Mouse (Mus musculus) hindlimb bud, embryonic 11.5 days (tissue): ENCODE measurements around the gene Lpar3.

Experiments
- DNase-seq: peaks from one replicate; pipeline ENCODE4 v3.0.0-alpha.2; 2012; ENCODE audit warnings: low read depth, low spot score; ENCODE audit errors: extremely low spot score

Lpar3 gene

DNA sequence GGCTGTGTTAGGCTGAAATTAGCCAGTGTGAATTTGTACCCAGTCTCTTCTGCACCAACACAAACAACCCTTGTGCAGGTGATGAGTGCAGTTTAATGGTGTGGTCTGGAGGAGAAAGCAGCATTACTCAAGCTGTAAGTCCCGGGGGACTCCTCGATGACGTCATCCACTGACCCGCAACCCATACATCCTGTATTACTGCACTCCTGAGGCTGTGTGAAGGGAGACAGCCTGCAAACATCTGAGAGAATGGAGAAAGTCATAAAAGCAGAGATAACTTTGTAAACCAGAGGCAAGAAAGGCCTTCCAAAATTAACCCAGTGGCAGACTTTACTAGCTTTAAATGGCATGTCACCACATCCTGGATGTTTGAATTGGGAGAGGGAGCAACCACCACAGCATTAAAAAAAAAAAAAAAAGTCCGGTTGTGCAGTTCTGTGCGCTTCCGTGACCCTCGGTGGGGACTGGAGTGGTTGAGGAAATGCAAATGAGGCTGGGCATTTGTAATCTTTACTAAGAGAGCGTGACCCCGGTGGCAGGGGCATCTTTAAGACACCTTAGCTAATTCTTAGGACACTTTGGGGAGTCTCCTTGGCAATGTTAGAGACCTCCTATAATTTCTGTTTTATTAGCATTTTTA, 36.8 kb downstream of the Lpar3 start:
- no peak for DNase-seq

DNA sequence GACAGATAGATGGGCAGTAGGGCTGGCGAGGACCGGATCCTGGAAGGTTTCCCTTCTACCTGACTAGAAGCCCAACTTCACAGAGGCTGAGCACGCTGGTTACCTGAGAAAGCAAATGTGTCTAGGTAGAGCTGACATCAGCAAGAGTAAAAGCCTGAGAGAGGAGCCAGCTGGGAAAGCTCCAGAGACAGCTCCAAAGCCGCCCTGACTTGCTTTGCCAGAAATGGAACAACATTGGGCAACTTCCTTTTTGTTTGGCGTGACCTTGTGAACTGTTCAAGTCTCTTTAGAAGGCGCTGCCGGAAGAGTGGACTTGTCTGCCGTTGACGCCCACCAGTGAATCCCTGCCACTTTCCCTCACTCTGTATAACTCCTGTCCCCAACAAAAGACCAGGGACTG, 39.4 kb downstream of the Lpar3 start:
- no peak for DNase-seq

DNA sequence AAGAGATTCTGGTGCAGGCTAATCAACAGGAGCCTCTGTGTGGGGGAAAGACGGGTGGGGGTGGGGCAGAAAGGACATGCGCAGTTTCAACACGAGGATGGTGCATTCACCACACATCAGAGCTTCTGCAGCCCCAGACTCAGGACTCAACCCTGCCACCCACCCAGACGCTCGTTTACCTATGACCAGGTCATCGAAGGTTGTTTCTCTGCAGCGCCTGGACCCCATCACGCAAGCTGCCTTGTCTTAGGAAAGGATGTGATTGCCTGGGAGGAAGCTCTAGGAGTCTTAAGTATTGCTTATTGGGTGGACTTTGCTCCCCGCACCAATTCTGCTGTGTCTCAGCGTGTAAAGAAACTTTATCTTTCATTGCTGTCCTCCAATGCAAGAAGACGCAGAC, 40.1 kb downstream of the Lpar3 start:
- DNase-seq = no peak

DNA sequence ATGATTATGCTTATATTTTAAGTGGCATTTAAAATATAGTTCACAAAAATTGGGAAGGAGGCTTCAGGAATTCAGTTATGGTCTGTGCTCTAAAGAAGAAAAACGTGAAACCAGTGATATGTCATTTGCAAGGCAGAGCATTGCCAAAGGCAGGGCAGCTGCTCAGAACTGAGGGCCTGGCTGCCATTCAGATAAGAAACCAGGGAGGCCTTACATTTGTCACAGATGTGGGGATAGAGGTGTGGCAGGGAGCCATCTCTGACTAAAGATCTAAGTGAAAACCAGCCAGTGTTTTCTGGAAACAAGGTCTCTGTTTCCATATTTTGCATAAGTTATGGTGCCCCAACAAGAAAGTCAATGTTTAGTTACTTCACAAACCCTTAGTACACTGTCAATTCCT, 41.8 kb downstream of the Lpar3 start:
- DNase-seq = no peak

DNA sequence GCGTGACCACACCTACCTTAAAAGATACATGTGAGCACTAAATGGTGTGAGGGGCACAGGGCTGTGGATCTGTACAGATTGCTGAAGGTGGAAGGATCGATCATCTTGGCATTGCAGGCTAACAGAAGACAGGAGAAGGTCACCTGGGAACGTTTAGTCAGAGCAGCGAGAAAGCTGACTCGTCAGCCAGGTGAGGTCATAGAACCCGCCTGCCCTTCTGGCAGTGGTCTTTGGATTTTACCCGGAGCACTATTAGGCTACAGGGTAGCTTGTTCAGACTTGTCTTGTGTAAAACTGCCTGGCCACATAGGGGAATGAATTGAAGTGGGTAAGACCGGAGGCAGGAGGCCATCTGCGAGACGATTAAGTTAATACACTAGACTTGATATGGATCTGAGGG, 43.4 kb downstream of the Lpar3 start:
- no peak for DNase-seq

DNA sequence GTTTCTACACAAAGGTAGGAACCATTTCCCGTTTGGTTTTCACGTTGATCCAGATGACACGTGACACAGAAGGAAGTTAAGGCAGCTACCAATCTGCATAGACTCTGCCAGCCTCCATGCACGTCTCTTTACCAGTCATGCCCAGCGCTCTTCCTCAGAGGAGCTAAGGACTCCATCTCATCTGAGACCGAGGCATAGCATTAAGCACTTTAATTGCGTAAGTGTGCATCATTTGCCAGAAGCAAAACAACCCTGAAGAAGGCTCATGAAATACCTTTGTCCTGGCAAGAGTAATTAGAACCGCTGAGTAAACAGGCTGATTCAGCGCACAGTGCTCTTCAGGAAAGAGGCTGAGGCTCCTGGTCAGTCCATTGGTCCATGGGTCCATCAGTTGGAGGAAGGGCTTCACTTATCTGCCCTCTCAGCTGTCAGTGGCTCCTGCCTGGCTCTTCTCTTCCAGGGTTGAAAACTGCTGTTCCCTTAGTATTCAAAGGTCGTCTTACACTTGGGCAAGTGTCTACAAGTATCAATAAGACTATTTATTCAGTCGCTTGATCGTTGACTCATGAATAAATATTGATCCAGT, 44.9 kb downstream of the Lpar3 start:
- DNase-seq = no peak

DNA sequence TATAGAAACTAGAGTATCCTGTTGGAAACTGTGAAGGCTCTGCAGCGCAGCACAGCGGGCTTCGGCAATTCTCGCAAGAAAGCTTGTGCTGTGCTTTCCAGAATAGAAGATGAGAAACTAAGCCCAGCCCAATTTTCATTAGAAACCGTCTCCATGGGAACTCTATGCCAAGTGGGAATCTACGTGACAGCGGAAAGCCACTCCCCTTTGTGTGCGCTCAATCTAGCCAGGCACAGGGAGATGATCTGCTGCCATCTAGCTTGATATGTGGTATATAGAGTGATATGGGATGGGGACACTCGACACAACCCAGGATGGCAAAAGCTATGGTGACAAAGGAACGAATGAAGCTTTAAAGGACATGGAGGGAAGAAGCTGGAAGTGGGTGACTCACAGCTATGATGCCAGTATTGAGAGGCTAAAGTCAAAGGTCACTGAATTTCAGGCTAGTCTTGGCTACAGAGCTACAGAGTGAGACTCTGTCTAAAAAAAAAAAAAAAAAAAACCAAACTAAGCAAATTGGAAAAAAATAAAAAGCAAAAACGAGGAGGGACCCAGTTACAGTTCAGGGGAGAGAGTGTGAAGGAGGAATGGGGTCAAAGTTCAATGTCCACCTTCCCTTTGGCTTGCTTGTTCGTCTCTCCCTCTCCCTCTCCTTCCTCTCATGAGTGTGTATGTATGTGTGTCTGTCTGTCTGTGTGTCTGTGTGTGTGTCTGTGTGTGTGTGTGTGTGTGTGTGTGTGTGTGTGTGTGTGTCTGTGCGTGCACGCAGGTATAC, 47.5 kb downstream of the Lpar3 start:
- no peak for DNase-seq

DNA sequence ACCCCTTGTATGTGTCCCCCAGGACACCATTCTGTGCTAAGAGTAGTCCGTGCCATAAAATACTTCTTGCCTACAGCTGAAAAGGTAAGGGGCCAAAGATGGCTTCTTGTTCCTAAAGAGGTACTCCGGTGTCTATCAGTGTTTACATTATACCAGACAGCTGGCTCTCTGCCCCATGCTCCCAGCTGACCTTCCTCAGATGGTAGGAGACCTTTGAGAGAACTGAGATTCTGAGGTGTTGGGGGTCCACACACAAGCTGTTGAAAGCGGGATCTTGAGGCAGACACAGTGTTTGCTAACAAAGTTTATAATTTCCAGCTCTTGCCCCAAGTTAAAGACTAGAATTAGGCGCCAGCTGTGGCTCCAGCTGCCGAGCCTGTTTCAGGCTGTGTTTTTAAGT, 53.7 kb downstream of the Lpar3 start:
- no peak for DNase-seq

DNA sequence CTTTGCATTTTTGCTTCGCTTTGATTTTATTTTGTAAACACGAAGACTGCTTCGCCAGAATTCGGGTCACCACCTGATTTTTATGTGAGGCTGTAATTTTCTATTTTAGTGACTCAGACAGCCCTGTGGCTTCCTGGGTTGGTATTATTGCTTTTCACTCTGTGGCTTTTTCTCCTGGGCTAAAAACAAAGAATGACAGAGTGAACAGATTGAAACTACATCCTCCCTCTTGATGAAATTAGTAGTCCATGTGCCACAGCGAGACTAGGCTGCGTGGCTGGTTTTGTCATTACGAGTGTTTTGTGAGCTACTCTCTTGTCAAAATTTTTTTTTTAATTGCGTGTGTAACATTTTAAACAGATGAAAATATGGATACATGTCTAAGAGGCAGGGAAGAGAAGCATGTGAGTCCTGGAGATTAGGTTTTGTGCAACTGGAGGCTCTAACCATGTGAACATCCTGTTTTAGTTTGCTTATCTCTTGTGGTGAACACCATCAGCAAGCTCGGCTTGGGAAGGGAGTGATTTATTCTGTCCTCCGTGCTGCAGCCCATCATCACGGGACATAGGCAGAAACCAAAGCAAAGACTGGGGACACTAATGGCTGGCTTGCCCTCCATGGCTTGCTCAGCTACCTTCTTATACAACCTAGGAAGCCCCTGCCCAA, 54.7 kb downstream of the Lpar3 start:
- DNase-seq = no peak

DNA sequence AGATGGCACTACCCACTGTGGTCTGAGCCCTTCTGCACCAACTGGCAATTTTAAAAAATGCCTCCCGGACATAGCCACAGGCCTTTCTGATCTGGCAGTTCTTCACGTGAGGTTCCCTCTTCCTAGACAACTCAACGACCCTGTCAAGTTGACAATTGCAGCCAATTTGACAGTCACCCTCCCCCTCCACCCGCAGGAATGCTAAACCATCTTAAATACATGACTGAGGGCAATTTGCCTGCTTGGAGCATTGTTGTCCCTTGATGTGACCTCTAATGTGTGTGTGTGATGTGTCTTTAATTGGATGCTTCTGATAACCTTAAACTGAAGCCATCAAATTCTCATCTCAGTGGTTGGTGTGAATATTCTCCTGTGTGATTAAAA, 55.3 kb downstream of the Lpar3 start:
- no peak for DNase-seq

DNA sequence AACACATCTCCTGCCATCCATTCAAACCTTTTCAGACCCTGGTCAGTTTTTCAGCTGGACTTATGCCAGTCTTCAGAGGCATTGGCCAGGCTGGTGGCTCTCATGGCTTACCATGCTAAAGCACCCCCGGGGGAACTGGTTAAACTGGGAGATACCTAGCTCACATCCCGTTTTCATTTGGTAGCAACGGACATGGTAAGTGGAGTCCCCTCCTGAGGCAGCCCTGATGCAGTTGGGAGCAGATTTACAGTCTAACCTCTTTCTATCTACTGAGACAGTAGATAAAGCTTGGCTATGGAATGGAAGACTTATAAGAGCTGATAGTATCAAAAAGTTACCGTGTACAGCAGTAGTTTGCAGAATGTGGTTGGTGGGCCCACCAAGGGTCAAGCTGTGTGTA, 56.2 kb downstream of the Lpar3 start:
- DNase-seq = no peak

DNA sequence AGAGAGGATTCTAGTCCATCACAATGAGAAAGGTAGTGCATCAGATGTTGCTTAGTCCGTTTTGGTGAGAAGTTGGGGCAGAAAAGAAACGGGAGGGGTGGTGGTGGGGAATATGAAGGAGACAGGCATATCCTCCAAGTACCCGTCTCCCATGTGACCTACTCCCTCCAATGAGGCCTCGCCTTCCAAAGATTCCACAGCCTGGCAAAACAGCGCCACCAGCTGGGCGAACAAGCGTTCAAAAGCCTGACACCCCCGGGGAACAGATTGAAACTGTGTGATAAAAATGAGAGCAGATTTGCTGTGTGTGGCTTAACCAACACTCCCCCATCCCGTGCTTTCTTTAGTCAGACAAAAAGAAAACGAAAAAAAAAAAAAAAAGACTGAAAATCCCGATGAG, 56.7 kb downstream of the Lpar3 start:
- DNase-seq = no peak

DNA sequence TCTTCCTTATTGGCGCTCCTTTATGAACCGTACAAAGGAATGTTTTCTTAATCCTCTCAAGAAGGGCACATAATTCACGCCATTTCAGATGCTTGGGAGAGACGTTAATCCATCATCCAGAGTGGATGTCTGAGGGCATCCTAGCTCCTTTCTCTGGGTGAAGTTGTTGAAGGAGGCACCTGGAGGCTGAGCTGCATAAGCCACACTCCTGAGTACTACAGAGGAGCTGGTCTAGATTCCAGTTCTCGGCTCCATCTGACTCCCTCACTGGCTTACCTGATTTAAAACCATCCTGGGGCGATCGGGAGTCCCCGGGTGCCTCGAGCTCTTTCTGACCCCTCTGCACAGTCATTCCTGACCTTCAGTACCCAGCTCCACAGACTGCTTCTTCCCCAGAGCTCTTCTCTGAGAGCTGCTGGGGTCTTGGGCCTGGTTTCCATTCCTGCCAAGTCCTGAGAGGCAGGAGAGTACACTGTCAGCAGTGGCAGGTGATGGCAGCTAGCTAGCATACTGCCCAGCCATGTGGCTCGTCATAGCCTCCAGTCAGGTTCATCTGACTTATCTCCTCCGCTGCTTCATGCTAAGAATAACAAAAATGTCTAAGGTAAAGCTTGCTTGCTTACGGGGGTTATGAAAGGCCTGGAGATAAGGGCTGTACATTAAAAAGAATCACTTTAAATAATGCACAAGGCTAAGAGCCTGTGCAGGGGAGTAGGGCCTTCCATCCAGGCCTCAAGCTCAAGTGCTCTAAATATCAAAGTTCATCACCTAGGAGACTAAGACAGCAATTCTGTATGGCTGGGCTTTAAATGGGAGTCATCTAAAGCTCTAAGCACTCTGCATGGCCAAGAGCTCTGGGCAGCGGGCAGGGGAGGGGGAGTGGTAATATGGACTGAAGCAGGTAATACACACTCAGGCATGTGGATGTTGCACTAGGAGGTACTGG, 57.7 kb downstream of the Lpar3 start:
- DNase-seq = no peak

DNA sequence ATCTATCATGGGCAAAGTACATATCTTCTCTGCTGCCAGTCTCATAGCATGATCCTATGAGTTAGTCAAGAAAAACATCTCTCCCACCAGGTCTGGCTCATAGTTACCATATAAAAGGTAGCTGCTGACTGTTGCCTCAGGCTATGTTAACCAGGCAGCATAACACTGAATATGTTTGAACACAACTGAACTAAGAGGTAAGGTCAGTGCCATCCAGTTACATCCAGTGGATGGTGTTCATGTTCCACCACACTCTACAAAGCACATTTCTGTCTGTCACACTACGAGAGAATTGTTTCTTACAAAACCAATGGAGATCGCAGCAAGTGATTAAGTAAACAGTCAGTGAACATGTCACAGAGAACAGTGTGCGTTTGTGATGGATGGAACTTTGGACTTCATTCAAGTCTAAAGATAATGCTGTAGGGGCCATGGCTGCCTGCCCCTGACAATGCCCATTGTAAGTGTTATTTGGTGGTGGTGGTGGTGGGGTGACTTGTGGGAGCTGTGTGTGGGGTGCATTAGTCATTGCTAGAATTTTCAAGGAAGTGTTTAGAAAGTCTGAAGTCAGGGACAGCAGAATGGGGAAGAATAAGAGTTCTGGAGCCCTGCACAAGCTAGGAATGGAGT, 63.1 kb downstream of the Lpar3 start:
- no peak for DNase-seq

DNA sequence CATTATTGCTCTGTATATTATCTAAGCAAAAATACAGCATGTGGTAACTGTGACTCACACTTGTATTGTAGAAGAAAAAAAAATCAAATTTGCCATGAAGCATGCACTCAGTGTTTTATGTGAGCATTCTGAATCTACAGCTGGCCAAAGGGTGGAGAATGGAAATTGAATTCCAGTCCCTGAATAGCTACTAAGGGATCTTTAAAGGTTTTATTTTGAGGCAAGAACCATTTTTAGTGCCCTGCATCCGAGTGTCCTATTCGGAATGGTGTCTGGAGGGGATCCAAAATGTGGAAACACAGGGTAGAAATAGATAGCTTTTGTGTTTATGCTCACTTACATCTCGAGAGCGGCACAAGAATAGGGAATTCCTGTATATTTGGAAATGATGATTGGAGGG, 65.4 kb downstream of the Lpar3 start:
- no peak for DNase-seq

DNA sequence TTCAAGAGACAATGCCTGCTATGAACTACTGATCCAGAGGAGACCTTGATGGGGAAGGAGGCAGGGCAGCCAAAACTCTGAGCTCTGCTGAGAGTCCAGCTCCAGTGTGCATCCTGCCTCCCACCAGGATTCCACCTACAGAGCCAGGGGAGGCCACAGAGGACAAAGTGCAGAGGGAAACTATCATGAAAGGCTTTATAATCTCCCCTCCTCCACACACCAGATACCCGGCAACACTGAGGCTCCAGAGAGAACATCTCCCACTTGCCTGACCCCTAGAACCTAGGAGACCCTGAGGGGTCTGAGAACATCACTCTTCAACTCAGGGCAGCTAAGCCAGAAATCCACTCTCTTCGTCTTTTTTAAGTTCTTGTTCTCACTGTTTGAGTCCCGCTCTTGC, 71.2 kb downstream of the Lpar3 start:
- no peak for DNase-seq

DNA sequence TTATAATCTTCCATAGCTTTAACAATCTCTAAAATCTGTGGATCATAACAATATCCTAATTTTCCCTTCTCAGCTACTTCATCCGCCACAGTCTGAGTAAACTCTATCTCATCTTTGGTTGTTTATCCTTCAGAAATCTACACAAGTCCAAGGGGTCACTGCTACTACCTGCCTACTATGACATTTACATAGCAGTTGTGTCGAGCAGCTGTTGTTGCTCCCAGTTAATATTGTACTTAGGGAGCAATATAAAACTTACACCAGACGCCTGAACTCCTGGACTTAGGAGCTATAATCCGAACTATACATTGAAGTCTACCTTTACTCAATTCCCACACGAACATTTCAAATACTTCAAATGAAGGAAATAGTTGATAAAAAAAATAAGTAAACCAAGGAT, 71.8 kb downstream of the Lpar3 start:
- no peak for DNase-seq

DNA sequence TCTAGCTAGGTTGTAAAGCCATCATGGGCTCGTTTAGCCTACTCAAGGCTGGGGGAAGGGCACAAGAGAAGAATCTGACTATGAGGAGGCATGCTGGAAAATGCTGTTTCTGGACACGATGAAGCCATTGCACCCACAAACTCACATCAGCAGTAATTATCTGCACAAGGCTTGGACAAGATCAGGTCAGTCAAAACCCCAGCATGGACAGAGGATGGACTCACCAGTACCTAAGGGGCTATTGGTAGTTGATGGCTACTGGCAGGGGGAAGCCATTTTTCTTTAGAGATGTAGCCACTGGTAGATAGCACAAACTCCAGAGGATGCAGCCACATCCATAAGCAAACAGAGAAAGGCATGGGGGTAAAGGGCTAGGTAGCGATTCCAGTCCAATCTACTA, 81.7 kb downstream of the Lpar3 start:
- no peak for DNase-seq

DNA sequence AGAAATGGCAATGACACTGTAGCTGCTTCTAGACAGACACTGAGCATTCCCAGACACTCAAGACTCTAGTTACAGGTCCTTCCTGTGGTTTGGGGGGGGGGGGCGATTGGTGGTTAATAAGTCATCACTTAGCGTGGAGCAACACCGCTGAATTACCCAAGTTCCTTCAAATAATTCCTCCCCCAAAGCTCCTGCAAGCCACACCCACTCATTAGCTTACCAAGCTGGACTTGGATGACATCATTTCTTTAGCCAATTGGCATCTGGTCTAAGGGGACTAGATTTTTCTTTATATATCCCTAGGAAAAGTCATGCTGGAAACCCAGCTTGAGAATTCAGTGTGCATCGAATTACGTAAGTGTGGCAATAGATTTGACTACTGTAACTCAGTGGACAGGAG, 82.4 kb downstream of the Lpar3 start:
- DNase-seq = no peak

DNA sequence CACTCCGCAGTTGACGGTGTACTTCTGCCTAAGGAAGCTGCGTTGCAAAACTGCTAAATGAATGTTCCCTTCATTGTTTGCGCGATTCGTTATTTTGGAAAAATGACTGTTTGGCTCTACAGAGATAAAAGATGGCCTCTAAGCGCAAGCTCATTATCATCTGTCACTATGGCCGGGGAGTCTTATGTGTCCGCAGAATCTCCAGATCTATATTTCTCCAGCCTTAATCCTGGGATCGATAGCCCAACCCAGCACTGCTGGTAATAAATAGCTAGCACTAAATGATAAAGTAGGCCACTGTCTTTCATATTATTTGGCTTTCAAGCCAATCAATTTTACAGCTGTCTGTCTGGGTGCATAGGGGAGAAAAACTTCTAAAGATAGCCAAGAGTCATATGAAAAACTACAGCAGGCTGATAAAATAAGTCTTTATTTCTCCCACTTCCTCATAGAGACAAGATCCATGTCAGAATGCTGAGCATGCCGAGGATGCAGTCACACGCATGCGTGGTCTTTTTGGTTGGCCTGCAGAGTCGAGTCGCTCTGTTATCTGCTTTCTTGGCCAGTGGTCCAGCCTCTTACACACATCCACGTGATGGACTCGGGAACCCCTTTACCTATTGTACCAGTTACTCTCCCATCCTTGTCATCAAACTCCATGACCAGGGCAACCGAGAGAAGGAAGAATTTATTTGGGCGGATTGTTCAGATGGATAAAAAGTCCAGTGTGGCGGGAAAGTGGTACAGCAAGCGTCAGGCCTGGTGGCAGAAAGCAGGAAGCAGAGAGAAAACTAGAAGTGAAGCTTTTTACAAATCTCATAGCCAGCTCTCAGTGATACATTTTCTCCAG, 84.0 kb downstream of the Lpar3 start:
- no peak for DNase-seq
